Mouse (Mus musculus) lung, postnatal 0 days (tissue): ENCODE measurements around the gene Uevld.

Experiments
- CTCF ChIP-seq: IDR thresholded peaks from 2 replicates; pipeline ENCODE4 v1.5.1; 2016; ENCODE audit warnings: antibody characterized with exemption, mild to moderate bottlenecking
- EP300 ChIP-seq: IDR thresholded peaks from 2 replicates; pipeline ENCODE4 v1.6.1; 2016; ENCODE audit warnings: antibody characterized with exemption, mild to moderate bottlenecking, control low read depth

DNA sequence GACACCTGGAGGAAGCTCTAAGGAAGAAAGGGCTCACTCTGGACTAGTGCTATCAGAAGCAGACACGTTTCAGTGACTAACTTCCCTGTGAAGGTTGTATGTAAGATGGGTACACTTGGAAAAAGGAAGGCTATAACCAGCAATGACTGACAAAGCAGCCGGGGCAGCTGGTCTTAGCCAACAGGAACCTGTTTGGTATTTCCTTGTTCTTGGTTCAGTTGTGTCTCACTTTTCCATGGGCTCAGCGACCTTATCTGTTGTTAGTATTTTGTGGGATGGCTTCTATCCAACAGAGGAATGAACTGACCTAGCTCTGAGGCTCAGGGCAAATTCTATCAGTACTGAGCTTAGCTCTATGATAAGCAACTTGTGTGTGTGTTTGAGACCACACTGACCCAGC is 2.7 kb upstream of the Uevld start:
- TF ChIP-seq CTCF (no peak), EP300 (no peak)
